Mouse (Mus musculus): ENCODE measurements around the gene Fhit. TPM values are rescaled to one million over a fixed set of nuclear protein-coding genes. Genes with fewer than 3 reads are reported as not detected.

The Fhit gene
- polyA plus RNA-seq, 1 experiment from 2014 or later: 1.9 TPM

- no peaks in the 10 kb centered on the region for H3K27me3 ChIP-seq (ENCODE audit: control insufficient read depth, insufficient read depth, low read depth, low read length)
- peak overlapping the region; percentile 46 for H3K4me3 ChIP-seq (ENCODE audit: low read depth, low read length)
- no peaks in the 10 kb centered on the region for H3K9me3 ChIP-seq (replicated peaks; ENCODE audit: control insufficient read depth, low read length)
- WGBS (ENCODE audit: insufficient replicate concordance): under 1% methylated on average over 14 of the region's 14 CpGs
- H3K4me1 ChIP-seq (ENCODE audit: control insufficient read depth, low read depth, low read length): peaks cover 13% of the 10 kb centered on the region
- H3K27ac ChIP-seq (ENCODE audit: low read length): peak overlapping the region; percentile 65; the same call in 1 of the 2 replicates
- peak; percentile 85 for ATAC-seq (ENCODE audit: low read depth)
- peak overlapping the region; percentile 60 for H3K4me2 ChIP-seq (ENCODE audit: low read depth, low read length)
- no peaks in the 10 kb centered on the region for H3K36me3 ChIP-seq (ENCODE audit: control insufficient read depth, insufficient read depth)
- 0 out of 2 replicates have a peak overlapping the region, but pooled peaks have one; percentile 16 for H3K9ac ChIP-seq (ENCODE audit: low read depth, low read length)
These were observed 708.6 kb downstream of the Fhit start for GRCm38 (mm10) chr14:10453001-10453861.

- H3K27ac ChIP-seq (ENCODE audit: low read length): no peak overlapping the region
- 22% methylated on average over 5 of the region's 5 CpGs for WGBS (ENCODE audit: insufficient replicate concordance)
- H3K9ac ChIP-seq (ENCODE audit: low read depth, low read length): no peak overlapping the region
- no peaks in the 10 kb centered on the region for H3K27me3 ChIP-seq (ENCODE audit: control insufficient read depth, insufficient read depth, low read depth, low read length)
- H3K4me2 ChIP-seq (ENCODE audit: low read depth, low read length): peak overlapping the region; percentile 60
- no peaks in the 10 kb centered on the region for H3K36me3 ChIP-seq (ENCODE audit: control insufficient read depth, insufficient read depth)
- no peaks in the 10 kb centered on the region for H3K9me3 ChIP-seq (replicated peaks; ENCODE audit: control insufficient read depth, low read length)
- ATAC-seq (ENCODE audit: low read depth): no peak
- peaks cover 13% of the 10 kb centered on the region for H3K4me1 ChIP-seq (ENCODE audit: control insufficient read depth, low read depth, low read length)
- no peak overlapping the region for H3K4me3 ChIP-seq (ENCODE audit: low read depth, low read length)
These were observed 709.6 kb downstream of the Fhit start for GRCm38 (mm10) chr14:10452234-10452633.

GRCm38 (mm10) chr14:10445360-10445759 lies 716.5 kb downstream of the Fhit start:
- Histone ChIP-seq H3K4me1 (ENCODE audit: control insufficient read depth, low read depth, low read length) (no peaks in the 10 kb centered on the region), H3K36me3 (ENCODE audit: control insufficient read depth, insufficient read depth) (no peaks in the 10 kb centered on the region), H3K9ac (ENCODE audit: low read depth, low read length) (no peak overlapping the region), H3K9me3 (replicated peaks; ENCODE audit: control insufficient read depth, low read length) (no peaks in the 10 kb centered on the region), H3K4me2 (ENCODE audit: low read depth, low read length) (no peak overlapping the region), H3K4me3 (ENCODE audit: low read depth, low read length) (no peak overlapping the region), H3K27me3 (ENCODE audit: control insufficient read depth, insufficient read depth, low read depth, low read length) (no peaks in the 10 kb centered on the region), H3K27ac (ENCODE audit: low read length) (no peak overlapping the region)
- no peak for ATAC-seq (ENCODE audit: low read depth)

GRCm38 (mm10) chr14:10439007-10439749 lies 722.7 kb downstream of the Fhit start:
- Histone ChIP-seq H3K27me3 (ENCODE audit: control insufficient read depth, insufficient read depth, low read depth, low read length) (no peaks in the 10 kb centered on the region), H3K36me3 (ENCODE audit: control insufficient read depth, insufficient read depth) (no peaks in the 10 kb centered on the region), H3K9me3 (replicated peaks; ENCODE audit: control insufficient read depth, low read length) (no peaks in the 10 kb centered on the region), H3K9ac (ENCODE audit: low read depth, low read length) (no peak overlapping the region), H3K27ac (ENCODE audit: low read length) (0 out of 2 replicates have a peak overlapping the region, but pooled peaks have one; percentile 9), H3K4me2 (ENCODE audit: low read depth, low read length) (no peak overlapping the region), H3K4me3 (ENCODE audit: low read depth, low read length) (no peak overlapping the region), H3K4me1 (ENCODE audit: control insufficient read depth, low read depth, low read length) (no peaks in the 10 kb centered on the region)
- ATAC-seq (ENCODE audit: low read depth): no peak
- 39% methylated on average over 1 of the region's 1 CpGs for WGBS (ENCODE audit: insufficient replicate concordance)

- no peaks in the 10 kb centered on the region for H3K4me1 ChIP-seq (ENCODE audit: control insufficient read depth, low read depth, low read length)
- ATAC-seq (ENCODE audit: low read depth): no peak
- H3K9me3 ChIP-seq (replicated peaks; ENCODE audit: control insufficient read depth, low read length): no peaks in the 10 kb centered on the region
- H3K36me3 ChIP-seq (ENCODE audit: control insufficient read depth, insufficient read depth): no peaks in the 10 kb centered on the region
- no peak overlapping the region for H3K9ac ChIP-seq (ENCODE audit: low read depth, low read length)
- 84% methylated on average over 1 of the region's 1 CpGs for WGBS (ENCODE audit: insufficient replicate concordance)
- H3K27ac ChIP-seq (ENCODE audit: low read length): no peak overlapping the region
- H3K4me3 ChIP-seq (ENCODE audit: low read depth, low read length): no peak overlapping the region
- H3K4me2 ChIP-seq (ENCODE audit: low read depth, low read length): no peak overlapping the region
- H3K27me3 ChIP-seq (ENCODE audit: control insufficient read depth, insufficient read depth, low read depth, low read length): no peaks in the 10 kb centered on the region
These were observed 725.6 kb downstream of the Fhit start for GRCm38 (mm10) chr14:10436193-10436592.

GRCm38 (mm10) chr14:10432502-10432901 lies 729.3 kb downstream of the Fhit start:
- Histone ChIP-seq H3K27ac (ENCODE audit: low read length) (no peak overlapping the region), H3K4me2 (ENCODE audit: low read depth, low read length) (no peak overlapping the region), H3K36me3 (ENCODE audit: control insufficient read depth, insufficient read depth) (no peaks in the 10 kb centered on the region), H3K9me3 (replicated peaks; ENCODE audit: control insufficient read depth, low read length) (no peaks in the 10 kb centered on the region), H3K27me3 (ENCODE audit: control insufficient read depth, insufficient read depth, low read depth, low read length) (no peaks in the 10 kb centered on the region), H3K4me1 (ENCODE audit: control insufficient read depth, low read depth, low read length) (no peaks in the 10 kb centered on the region), H3K9ac (ENCODE audit: low read depth, low read length) (no peak overlapping the region), H3K4me3 (ENCODE audit: low read depth, low read length) (no peak overlapping the region)
- WGBS (ENCODE audit: insufficient replicate concordance): 57% methylated on average over 2 of the region's 2 CpGs
- no peak for ATAC-seq (ENCODE audit: low read depth)

GRCm38 (mm10) chr14:10430396-10431000 lies 731.3 kb downstream of the Fhit start:
- no peak for ATAC-seq (ENCODE audit: low read depth)
- WGBS (ENCODE audit: insufficient replicate concordance): 31% methylated on average over 3 of the region's 3 CpGs
- no peaks in the 10 kb centered on the region for H3K4me1 ChIP-seq (ENCODE audit: control insufficient read depth, low read depth, low read length)

GRCm38 (mm10) chr14:10423499-10423898 lies 738.3 kb downstream of the Fhit start:
- H3K4me1 ChIP-seq (ENCODE audit: control insufficient read depth, low read depth, low read length): no peaks in the 10 kb centered on the region
- WGBS (ENCODE audit: insufficient replicate concordance): 62% methylated on average over 3 of the region's 3 CpGs
- H3K9ac ChIP-seq (ENCODE audit: low read depth, low read length): no peak overlapping the region
- no peaks in the 10 kb centered on the region for H3K27me3 ChIP-seq (ENCODE audit: control insufficient read depth, insufficient read depth, low read depth, low read length)
- no peak overlapping the region for H3K4me2 ChIP-seq (ENCODE audit: low read depth, low read length)
- ATAC-seq (ENCODE audit: low read depth): no peak
- H3K9me3 ChIP-seq (replicated peaks; ENCODE audit: control insufficient read depth, low read length): no peaks in the 10 kb centered on the region
- H3K4me3 ChIP-seq (ENCODE audit: low read depth, low read length): no peak overlapping the region
- no peak overlapping the region for H3K27ac ChIP-seq (ENCODE audit: low read length)
- no peaks in the 10 kb centered on the region for H3K36me3 ChIP-seq (ENCODE audit: control insufficient read depth, insufficient read depth)

More at GRCm38 (mm10) chr14:10430396-10431000, 731.3 kb downstream of the Fhit start:
- no peak overlapping the region for H3K4me3 ChIP-seq (ENCODE audit: low read depth, low read length)
- H3K36me3 ChIP-seq (ENCODE audit: control insufficient read depth, insufficient read depth): no peaks in the 10 kb centered on the region
- no peak overlapping the region for H3K9ac ChIP-seq (ENCODE audit: low read depth, low read length)
- H3K9me3 ChIP-seq (replicated peaks; ENCODE audit: control insufficient read depth, low read length): no peaks in the 10 kb centered on the region
- no peaks in the 10 kb centered on the region for H3K27me3 ChIP-seq (ENCODE audit: control insufficient read depth, insufficient read depth, low read depth, low read length)
- H3K27ac ChIP-seq (ENCODE audit: low read length): no peak overlapping the region
- H3K4me2 ChIP-seq (ENCODE audit: low read depth, low read length): no peak overlapping the region
